Mouse (Mus musculus) liver, embryonic 16.5 days (tissue): Measurements from ENCODE around the gene Prox2. TPM values are rescaled to one million over a fixed set of nuclear protein-coding genes. Genes with fewer than 3 reads are reported as not detected.
"Not testable (repeated sequence)": the region's sequence is repeated elsewhere in the genome, so short reads cannot be mapped to it uniquely, and the experiment has no call there.

Source experiments
- ATAC-seq: fragments of 200-750 bp; cut with Nextera tagmentation; 2 replicates; pipeline ENCODE4 v1.8.0; 2017; ENCODE audit warnings: low read depth, mild to moderate bottlenecking, moderate number of reproducible peaks, moderate library complexity
- H3K27ac ChIP-seq: fragments of 300-500 bp; sonication (generic); 2 replicates; pipeline ENCODE4 v1.5.1; 2014; ENCODE audit warnings: mild to moderate bottlenecking, low read length
- H3K27me3 ChIP-seq: fragments of 300-500 bp; sonication (generic); 2 replicates; pipeline ENCODE4 v1.6.1; 2014; ENCODE audit warnings: low read depth, low read length, mixed read lengths; ENCODE audit not compliant: control insufficient read depth, insufficient read depth
- H3K36me3 ChIP-seq: fragments of 300-500 bp; sonication (generic); 2 replicates; pipeline ENCODE4 v1.6.1; 2014; ENCODE audit warnings: mild to moderate bottlenecking; ENCODE audit not compliant: control insufficient read depth, insufficient read depth
- H3K4me1 ChIP-seq: fragments of 300-500 bp; sonication (generic); 2 replicates; pipeline ENCODE4 v1.6.1; 2014; ENCODE audit warnings: low read depth, low read length, mixed read lengths; ENCODE audit not compliant: control insufficient read depth
- H3K4me2 ChIP-seq: fragments of 300-500 bp; sonication (generic); 2 replicates; pipeline ENCODE4 v1.6.1; 2014; ENCODE audit warnings: low read depth, low read length, mixed read lengths
- H3K4me3 ChIP-seq: fragments of 300-500 bp; sonication (generic); 2 replicates; pipeline ENCODE4 v1.5.1; 2014; ENCODE audit warnings: low read depth, mild to moderate bottlenecking, low read length
- H3K9ac ChIP-seq: fragments of 300-500 bp; sonication (generic); 2 replicates; pipeline ENCODE4 v1.6.1; 2014; ENCODE audit warnings: low read depth, low read length
- H3K9me3 ChIP-seq: fragments of 300-500 bp; sonication (generic); replicated peaks from 2 replicates; pipeline ENCODE4 v1.6.1; 2016; ENCODE audit warnings: low read length; ENCODE audit not compliant: control insufficient read depth
- WGBS: fragments of 180-500 bp; shearing (Covaris S2); extraction: QIAGEN DNeasy Blood & Tissue Kit; methylation state at CpG from one replicate; pipeline ENCODE4 v1.1.7; 2014; ENCODE audit not compliant: insufficient replicate concordance; 5-methylcytosine and 5-hydroxymethylcytosine counted together
- polyA plus RNA-seq: library from polyadenylated mRNA; unstranded; fragments of >200 nt; fragmentation: Nextera tagmentation; extraction: Ambion mirVana; gene quantifications from 2 replicates; pipeline ENCODE4 v1.2.1, GENCODE M21; 2015

Prox2 gene
- polyA plus RNA-seq, 1 experiment from 2014 or later: 2.8 TPM

GRCm38 (mm10) chr12:85146881-85147280 is 36.3 kb upstream of the Prox2 start:
- no peak overlapping the region for H3K4me3 ChIP-seq
- no peak overlapping the region for H3K27ac ChIP-seq
- no peak overlapping the region for H3K4me2 ChIP-seq
- H3K4me1 ChIP-seq: peaks cover 6% of the 10 kb centered on the region
- 69% methylated on average over 9 of the region's 9 CpGs for WGBS
- no peaks in the 10 kb centered on the region for H3K36me3 ChIP-seq
- H3K9ac ChIP-seq: no peak overlapping the region
- peaks cover 5% of the 10 kb centered on the region for H3K27me3 ChIP-seq
- ATAC-seq: no peak
- no peaks in the 10 kb centered on the region for H3K9me3 ChIP-seq

- H3K9ac ChIP-seq: no peak overlapping the region
- H3K4me1 ChIP-seq: peaks cover 3% of the 10 kb centered on the region
- peaks cover 5% of the 10 kb centered on the region for H3K27me3 ChIP-seq
- H3K27ac ChIP-seq: no peak overlapping the region
- 26% methylated on average over 11 of the region's 11 CpGs for WGBS
- H3K36me3 ChIP-seq: no peaks in the 10 kb centered on the region
- H3K4me3 ChIP-seq: no peak overlapping the region
- ATAC-seq: no peak
- H3K4me2 ChIP-seq: no peak overlapping the region
- no peaks in the 10 kb centered on the region for H3K9me3 ChIP-seq
Observed at GRCm38 (mm10) chr12:85146355-85146754, 35.8 kb upstream of the Prox2 start.

GRCm38 (mm10) chr12:85145630-85146029 is 35.1 kb upstream of the Prox2 start:
- Histone ChIP-seq H3K4me3 (no peak overlapping the region), H3K4me2 (no peak overlapping the region), H3K4me1 (no peaks in the 10 kb centered on the region; the same call in 1 of the 2 replicates), H3K27ac (no peak overlapping the region), H3K9me3 (no peaks in the 10 kb centered on the region), H3K36me3 (no peaks in the 10 kb centered on the region), H3K9ac (no peak overlapping the region), H3K27me3 (peaks cover 5% of the 10 kb centered on the region)
- 71% methylated on average over 9 of the region's 9 CpGs for WGBS
- ATAC-seq: no peak

- H3K9me3 ChIP-seq: no peaks in the 10 kb centered on the region
- no peak overlapping the region for H3K4me3 ChIP-seq
- H3K4me1 ChIP-seq: no peaks in the 10 kb centered on the region
- H3K27ac ChIP-seq: no peak overlapping the region
- no peak overlapping the region for H3K9ac ChIP-seq
- ATAC-seq: no peak
- no peaks in the 10 kb centered on the region for H3K36me3 ChIP-seq
- no peak overlapping the region for H3K4me2 ChIP-seq
- no peaks in the 10 kb centered on the region for H3K27me3 ChIP-seq
- 83% methylated on average over 4 of the region's 4 CpGs for WGBS
Observed at GRCm38 (mm10) chr12:85144821-85145220, 34.3 kb upstream of the Prox2 start.

GRCm38 (mm10) chr12:85144276-85144675 is 33.7 kb upstream of the Prox2 start:
- not testable (repeated sequence) for H3K27me3 ChIP-seq, ATAC-seq
- 40% methylated on average over 2 of the region's 2 CpGs for WGBS

GRCm38 (mm10) chr12:85142803-85143202 is 32.2 kb upstream of the Prox2 start:
- Histone ChIP-seq H3K9me3 (no peaks in the 10 kb centered on the region), H3K4me1 (no peaks in the 10 kb centered on the region), H3K9ac (no peak overlapping the region), H3K27me3 (no peaks in the 10 kb centered on the region), H3K4me2 (no peak overlapping the region), H3K36me3 (no peaks in the 10 kb centered on the region), H3K27ac (no peak overlapping the region), H3K4me3 (no peak overlapping the region)
- ATAC-seq: peak; percentile 59; the same call in 1 of the 2 replicates
- 18% methylated on average over 4 of the region's 4 CpGs for WGBS

More at GRCm38 (mm10) chr12:85144276-85144675, 33.7 kb upstream of the Prox2 start:
- not testable (repeated sequence) for H3K4me3 ChIP-seq, H3K27ac ChIP-seq, H3K9ac ChIP-seq, H3K9me3 ChIP-seq, H3K4me1 ChIP-seq, H3K4me2 ChIP-seq, H3K36me3 ChIP-seq

- ATAC-seq: no peak
- 66% methylated on average over 6 of the region's 6 CpGs for WGBS
- no peaks in the 10 kb centered on the region for H3K36me3 ChIP-seq
- no peak overlapping the region for H3K4me2 ChIP-seq
- no peaks in the 10 kb centered on the region for H3K4me1 ChIP-seq
- no peak overlapping the region for H3K9ac ChIP-seq
- H3K9me3 ChIP-seq: no peaks in the 10 kb centered on the region
- no peak overlapping the region for H3K4me3 ChIP-seq
- H3K27me3 ChIP-seq: no peaks in the 10 kb centered on the region
- no peak overlapping the region for H3K27ac ChIP-seq
Observed at GRCm38 (mm10) chr12:85141096-85141495, 30.5 kb upstream of the Prox2 start.

- 35% methylated on average over 18 of the region's 18 CpGs for WGBS
Observed at GRCm38 (mm10) chr12:85140036-85140701, 29.6 kb upstream of the Prox2 start.

GRCm38 (mm10) chr12:85136627-85137026 is 26.1 kb upstream of the Prox2 start:
- H3K27me3 ChIP-seq: no peaks in the 10 kb centered on the region
- H3K27ac ChIP-seq: no peak overlapping the region
- no peak overlapping the region for H3K9ac ChIP-seq
- peaks cover 23% of the 10 kb centered on the region for H3K36me3 ChIP-seq
- ATAC-seq: no peak
- no peaks in the 10 kb centered on the region for H3K4me1 ChIP-seq
- no peak overlapping the region for H3K4me2 ChIP-seq
- 69% methylated on average over 4 of the region's 4 CpGs for WGBS
- H3K9me3 ChIP-seq: no peaks in the 10 kb centered on the region
- H3K4me3 ChIP-seq: no peak overlapping the region

More at GRCm38 (mm10) chr12:85140036-85140701, 29.6 kb upstream of the Prox2 start:
- Histone ChIP-seq H3K9me3 (no peaks in the 10 kb centered on the region), H3K27ac (no peak overlapping the region), H3K9ac (no peak overlapping the region), H3K4me2 (no peak overlapping the region), H3K4me1 (no peaks in the 10 kb centered on the region), H3K27me3 (no peaks in the 10 kb centered on the region), H3K36me3 (0 out of 2 replicates have a peak, but pooled peaks cover 3% of the 10 kb centered on the region), H3K4me3 (no peak overlapping the region)
- no peak for ATAC-seq
